Mouse (Mus musculus) testis, adult 2 months (tissue): ENCODE results near the gene Casz1.

Experiments used
- CTCF ChIP-seq: fragments of 200-500 bp; IDR thresholded peaks from 2 replicates; pipeline ENCODE4 v1.5.1; 2012; ENCODE audit warnings: low read depth, mild to moderate bottlenecking, inconsistent platforms, low read length, moderate library complexity; ENCODE audit not compliant: control insufficient read depth, insufficient read depth, insufficient replicate concordance
- POLR2A ChIP-seq: fragments of 200-500 bp; IDR thresholded peaks from 2 replicates; pipeline ENCODE4 v1.6.1; 2012; ENCODE audit warnings: low read depth, mild to moderate bottlenecking, inconsistent platforms, low read length, moderate library complexity; ENCODE audit not compliant: control insufficient read depth

DNA sequence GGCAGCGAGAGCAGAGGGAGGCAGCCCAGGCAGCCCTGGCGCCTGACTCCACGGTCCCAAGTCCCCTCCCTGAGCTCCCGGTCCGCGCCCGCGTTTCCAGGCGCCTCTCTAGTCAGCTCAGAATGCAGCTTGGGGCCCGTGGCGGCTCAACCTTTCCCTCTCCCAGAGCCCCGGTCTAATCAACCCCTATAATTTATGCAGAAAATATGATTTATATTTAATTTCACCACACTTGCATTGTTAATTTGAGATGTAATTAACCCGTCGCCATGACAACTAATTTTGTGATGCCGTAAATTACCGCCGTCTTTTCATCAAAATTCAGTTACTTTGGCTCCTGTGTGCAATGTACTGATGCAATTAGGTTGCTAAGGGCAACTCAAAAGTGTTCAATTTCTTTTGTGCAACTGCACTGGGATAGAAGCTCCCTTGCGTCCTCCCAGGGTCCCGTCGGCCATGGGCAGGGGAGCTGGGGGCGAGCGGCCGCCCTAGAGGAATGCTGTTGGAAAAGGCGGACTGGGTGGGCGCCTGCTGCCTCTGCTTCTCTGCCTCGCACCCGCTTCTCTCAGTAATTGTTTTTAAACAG, 55.8 kb downstream of the Casz1 start:
- TF ChIP-seq CTCF (no peak), POLR2A (no peak)
